Mouse (Mus musculus): ENCODE measurements around the gene Sgip1.

Sgip1 gene

GRCm38 (mm10) chr4:102981709-102982108 is 240.6 kb downstream of the Sgip1 start:
- no peak for DNase-seq (ENCODE audit: low read depth, low spot score)
- Histone ChIP-seq H3K27me3 (ENCODE audit: control insufficient read depth, insufficient read depth, low read length, poor library complexity, severe bottlenecking) (no peaks in the 10 kb centered on the region), H3K36me3 (ENCODE audit: control insufficient read depth, insufficient read depth, low read length, poor library complexity, severe bottlenecking) (no peaks in the 10 kb centered on the region)

DNA sequence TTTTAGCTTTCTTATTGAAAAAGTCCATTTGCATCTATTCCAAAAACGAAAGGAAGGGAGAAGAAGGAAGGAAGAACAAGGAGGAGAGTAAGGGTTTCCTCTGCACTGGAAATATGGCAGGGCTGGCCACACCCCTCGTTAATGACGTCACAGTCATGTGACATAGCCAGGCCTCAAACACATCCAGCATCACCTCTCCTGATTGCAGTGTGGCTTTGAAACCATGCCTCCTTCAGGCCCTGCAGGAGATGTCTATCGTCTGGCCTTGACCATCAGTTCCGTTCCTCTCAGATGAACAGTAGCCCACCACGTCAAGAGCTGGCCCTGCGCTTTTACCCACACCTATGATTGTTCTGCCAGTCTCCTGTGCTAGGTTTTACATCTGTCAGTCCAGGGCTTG is 245.1 kb downstream of the Sgip1 start:
- peak; percentile 29 for DNase-seq (ENCODE audit: low read depth, low spot score)
- H3K36me3 ChIP-seq (ENCODE audit: control insufficient read depth, insufficient read depth, low read length, poor library complexity, severe bottlenecking) = no peaks in the 10 kb centered on the region
- H3K27me3 ChIP-seq (ENCODE audit: control insufficient read depth, insufficient read depth, low read length, poor library complexity, severe bottlenecking) = no peaks in the 10 kb centered on the region

DNA sequence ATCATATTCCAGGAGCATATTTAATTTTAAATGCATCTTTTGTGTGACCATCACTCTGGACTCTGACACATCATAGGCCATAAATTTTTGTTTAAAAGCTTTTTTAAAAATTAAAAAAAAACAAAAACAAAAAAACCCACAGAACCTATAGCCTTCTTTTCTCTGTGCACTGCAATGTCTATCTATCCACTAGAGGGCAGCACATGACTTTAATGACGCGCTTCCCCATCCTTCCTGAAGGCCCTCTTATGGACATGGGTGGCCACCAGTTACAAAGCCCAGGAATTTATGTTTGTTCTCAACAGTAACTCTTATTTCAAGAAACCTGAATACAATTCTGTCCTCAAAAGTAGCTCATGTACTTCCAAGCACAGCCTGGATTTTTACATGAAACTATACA is 245.8 kb downstream of the Sgip1 start:
- Histone ChIP-seq H3K27me3 (ENCODE audit: control insufficient read depth, insufficient read depth, low read length, poor library complexity, severe bottlenecking) (no peaks in the 10 kb centered on the region), H3K36me3 (ENCODE audit: control insufficient read depth, insufficient read depth, low read length, poor library complexity, severe bottlenecking) (no peaks in the 10 kb centered on the region)
- peak; percentile 79 for DNase-seq (ENCODE audit: low read depth, low spot score)

DNA sequence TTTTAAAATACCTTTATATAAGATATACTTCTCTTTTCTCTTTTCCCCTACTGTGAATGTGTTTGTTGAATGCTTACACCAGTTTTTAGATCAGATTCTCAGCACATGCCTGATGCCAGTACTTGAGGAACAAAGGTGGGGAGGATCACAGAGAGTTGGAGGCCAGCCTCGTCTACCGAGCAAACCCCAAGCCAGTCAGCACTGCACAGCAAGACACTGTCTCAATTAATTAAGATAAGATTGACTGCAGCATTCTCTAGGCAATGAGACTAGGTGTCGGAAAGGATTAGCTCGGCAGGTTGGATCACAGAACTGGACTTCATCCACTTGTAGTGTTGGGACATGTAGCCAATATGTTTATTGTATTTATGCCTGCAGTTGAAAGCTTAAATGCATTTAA is 246.2 kb downstream of the Sgip1 start:
- no peak for DNase-seq (ENCODE audit: low read depth, low spot score)
- H3K27me3 ChIP-seq (ENCODE audit: control insufficient read depth, insufficient read depth, low read length, poor library complexity, severe bottlenecking) = no peaks in the 10 kb centered on the region
- no peaks in the 10 kb centered on the region for H3K36me3 ChIP-seq (ENCODE audit: control insufficient read depth, insufficient read depth, low read length, poor library complexity, severe bottlenecking)

- DNase-seq (ENCODE audit: low read depth, low spot score) = no peak
- Histone ChIP-seq H3K27me3 (ENCODE audit: control insufficient read depth, insufficient read depth, low read length, poor library complexity, severe bottlenecking) (no peaks in the 10 kb centered on the region), H3K36me3 (ENCODE audit: control insufficient read depth, insufficient read depth, low read length, poor library complexity, severe bottlenecking) (no peaks in the 10 kb centered on the region)
Measured at GRCm38 (mm10) chr4:102987756-102988155, 246.7 kb downstream of the Sgip1 start.

- Histone ChIP-seq H3K27me3 (ENCODE audit: control insufficient read depth, insufficient read depth, low read length, poor library complexity, severe bottlenecking) (no peaks in the 10 kb centered on the region; the same call in 1 of the 2 replicates), H3K36me3 (ENCODE audit: control insufficient read depth, insufficient read depth, low read length, poor library complexity, severe bottlenecking) (no peaks in the 10 kb centered on the region)
- DNase-seq (ENCODE audit: low read depth, low spot score) = no peak
Measured at GRCm38 (mm10) chr4:102988526-102988925, 247.4 kb downstream of the Sgip1 start.

- Histone ChIP-seq H3K36me3 (ENCODE audit: control insufficient read depth, insufficient read depth, low read length, poor library complexity, severe bottlenecking) (no peaks in the 10 kb centered on the region), H3K27me3 (ENCODE audit: control insufficient read depth, insufficient read depth, low read length, poor library complexity, severe bottlenecking) (no peaks in the 10 kb centered on the region; the same call in 1 of the 2 replicates)
- DNase-seq (ENCODE audit: low read depth, low spot score) = no peak
Measured at GRCm38 (mm10) chr4:102989391-102989790, 248.3 kb downstream of the Sgip1 start.

GRCm38 (mm10) chr4:102990016-102990415 is 248.9 kb downstream of the Sgip1 start:
- DNase-seq (ENCODE audit: low read depth, low spot score) = no peak
- H3K36me3 ChIP-seq (ENCODE audit: control insufficient read depth, insufficient read depth, low read length, poor library complexity, severe bottlenecking) = no peaks in the 10 kb centered on the region
- no peaks in the 10 kb centered on the region; the same call in 1 of the 2 replicates for H3K27me3 ChIP-seq (ENCODE audit: control insufficient read depth, insufficient read depth, low read length, poor library complexity, severe bottlenecking)

- Histone ChIP-seq H3K27me3 (ENCODE audit: control insufficient read depth, insufficient read depth, low read length, poor library complexity, severe bottlenecking) (no peaks in the 10 kb centered on the region; the same call in 1 of the 2 replicates), H3K36me3 (ENCODE audit: control insufficient read depth, insufficient read depth, low read length, poor library complexity, severe bottlenecking) (no peaks in the 10 kb centered on the region)
- no peak for DNase-seq (ENCODE audit: low read depth, low spot score)
Measured at GRCm38 (mm10) chr4:102990595-102991340, 249.7 kb downstream of the Sgip1 start.

DNA sequence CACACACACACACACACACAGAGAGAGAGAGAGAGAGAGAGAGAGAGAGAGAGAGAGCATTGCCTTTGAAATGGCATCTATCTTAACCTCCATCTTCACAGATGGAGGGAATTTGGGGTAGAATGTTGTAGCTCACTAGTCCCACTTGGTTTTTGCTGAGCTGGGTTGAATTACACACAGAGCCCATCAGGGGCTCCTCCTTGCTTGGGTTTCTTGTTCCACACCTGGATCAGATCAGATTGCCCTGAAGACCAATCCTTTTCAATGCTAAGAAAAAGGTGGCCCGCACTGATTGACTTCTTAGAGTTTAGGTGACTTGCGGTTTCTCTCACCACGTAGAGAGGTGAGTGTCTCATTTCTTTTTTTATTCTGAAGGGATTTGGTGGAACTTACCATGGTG is 250.6 kb downstream of the Sgip1 start:
- no peak for DNase-seq (ENCODE audit: low read depth, low spot score)
- Histone ChIP-seq H3K27me3 (ENCODE audit: control insufficient read depth, insufficient read depth, low read length, poor library complexity, severe bottlenecking) (no peaks in the 10 kb centered on the region; the same call in 1 of the 2 replicates), H3K36me3 (ENCODE audit: control insufficient read depth, insufficient read depth, low read length, poor library complexity, severe bottlenecking) (no peaks in the 10 kb centered on the region)

DNA sequence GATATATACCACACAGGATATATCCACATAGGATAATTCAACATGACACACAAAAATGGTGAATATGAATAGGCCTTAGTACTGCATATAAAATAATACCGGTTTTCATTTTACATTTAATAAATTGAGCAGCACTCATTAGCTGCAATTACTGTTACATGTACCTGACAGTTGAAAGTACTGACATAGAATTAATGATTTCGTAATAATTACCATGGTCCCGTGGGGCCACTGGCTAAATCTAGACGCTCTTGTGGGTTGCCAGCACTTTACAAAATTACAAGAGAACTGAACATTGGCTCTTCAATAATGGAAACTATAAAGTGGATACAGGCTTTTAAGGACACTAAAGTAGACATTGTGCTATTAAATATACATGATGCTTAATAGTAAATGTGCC is 263.6 kb downstream of the Sgip1 start:
- DNase-seq (ENCODE audit: low read depth, low spot score) = no peak
- H3K27me3 ChIP-seq (ENCODE audit: control insufficient read depth, insufficient read depth, low read length, poor library complexity, severe bottlenecking) = no peaks in the 10 kb centered on the region
- no peaks in the 10 kb centered on the region for H3K36me3 ChIP-seq (ENCODE audit: control insufficient read depth, insufficient read depth, low read length, poor library complexity, severe bottlenecking)

DNA sequence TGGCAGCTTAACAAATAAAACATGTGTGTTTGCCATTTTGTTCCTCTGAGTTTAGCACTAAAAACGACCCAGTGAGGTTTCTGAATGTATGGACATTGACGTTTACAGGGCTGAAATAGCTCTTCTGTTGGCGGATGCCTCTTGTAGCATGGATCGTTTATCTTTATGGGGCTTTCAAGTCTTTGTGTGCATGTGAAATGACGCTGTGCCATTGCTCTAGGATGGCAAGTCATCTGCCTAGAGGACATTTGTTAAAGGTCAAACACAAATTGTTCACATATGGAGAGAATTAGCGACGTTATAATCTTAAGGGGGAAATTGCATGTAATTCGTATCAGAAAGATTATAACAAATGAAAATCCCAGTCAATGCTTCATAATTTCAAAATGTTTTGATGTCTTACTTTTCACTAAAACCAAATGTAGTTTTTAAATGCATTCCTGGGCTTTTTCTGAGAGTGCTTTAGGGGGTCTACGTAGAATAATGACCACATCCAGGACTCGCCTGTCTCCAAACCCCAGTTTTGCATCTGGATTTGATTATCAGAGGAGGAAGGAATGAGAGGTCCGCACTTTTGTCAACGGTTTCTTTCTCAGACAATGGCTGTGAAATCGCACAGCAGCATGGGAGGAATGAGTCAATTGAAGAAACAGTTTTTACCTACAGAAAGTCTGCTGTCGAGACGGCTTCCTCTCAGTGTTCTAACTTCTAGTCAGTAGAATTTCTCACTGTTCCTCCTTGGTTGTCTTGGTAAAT is 264.3 kb downstream of the Sgip1 start:
- no peaks in the 10 kb centered on the region for H3K36me3 ChIP-seq (ENCODE audit: control insufficient read depth, insufficient read depth, low read length, poor library complexity, severe bottlenecking)
- no peaks in the 10 kb centered on the region for H3K27me3 ChIP-seq (ENCODE audit: control insufficient read depth, insufficient read depth, low read length, poor library complexity, severe bottlenecking)
- DNase-seq (ENCODE audit: low read depth, low spot score) = no peak

DNA sequence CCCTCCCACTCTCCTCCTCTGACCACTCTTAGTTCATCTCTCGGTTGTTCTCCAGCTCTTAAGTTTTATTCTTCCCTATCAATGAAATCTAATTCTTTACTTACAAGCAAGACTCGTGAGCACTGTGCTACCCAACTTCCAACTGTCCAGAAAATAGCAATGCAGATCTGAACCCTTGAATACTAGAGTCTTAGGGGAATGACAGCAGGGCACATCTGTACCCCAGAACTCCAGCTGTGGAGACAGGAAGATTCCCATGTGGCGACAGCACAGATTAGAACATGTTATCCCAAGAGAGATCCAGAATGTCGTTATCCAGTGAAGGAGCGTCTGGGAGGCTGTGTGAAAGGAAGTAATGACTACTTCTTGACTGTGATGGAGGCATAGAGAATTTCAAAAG is 265.2 kb downstream of the Sgip1 start:
- H3K36me3 ChIP-seq (ENCODE audit: control insufficient read depth, insufficient read depth, low read length, poor library complexity, severe bottlenecking) = no peaks in the 10 kb centered on the region
- DNase-seq (ENCODE audit: low read depth, low spot score) = no peak
- no peaks in the 10 kb centered on the region for H3K27me3 ChIP-seq (ENCODE audit: control insufficient read depth, insufficient read depth, low read length, poor library complexity, severe bottlenecking)

DNA sequence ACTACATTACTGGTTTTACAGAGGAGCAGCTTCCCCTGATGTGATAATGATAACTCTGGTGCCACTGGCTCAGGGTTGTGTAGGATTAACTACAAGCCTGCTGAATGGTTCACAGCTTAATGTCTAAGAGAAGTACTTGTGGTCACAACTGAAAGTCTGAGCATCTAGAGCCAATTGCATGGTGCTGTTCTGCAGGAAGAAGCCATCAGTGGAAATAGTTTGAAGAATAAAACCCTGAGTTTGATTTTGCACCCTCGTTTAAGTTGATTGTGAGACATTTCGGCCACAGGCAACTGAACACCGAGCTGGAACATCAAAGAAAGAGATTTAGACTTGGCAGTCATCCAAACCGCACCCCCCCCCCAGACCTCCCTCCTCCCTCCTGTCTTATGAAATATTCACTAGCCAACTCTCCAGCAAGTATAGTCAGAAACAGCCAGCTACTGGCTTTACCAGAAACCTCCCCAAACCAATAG is 265.9 kb downstream of the Sgip1 start:
- DNase-seq (ENCODE audit: low read depth, low spot score) = no peak
- H3K27me3 ChIP-seq (ENCODE audit: control insufficient read depth, insufficient read depth, low read length, poor library complexity, severe bottlenecking) = no peaks in the 10 kb centered on the region
- no peaks in the 10 kb centered on the region for H3K36me3 ChIP-seq (ENCODE audit: control insufficient read depth, insufficient read depth, low read length, poor library complexity, severe bottlenecking)

- Histone ChIP-seq H3K27me3 (ENCODE audit: control insufficient read depth, insufficient read depth, low read length, poor library complexity, severe bottlenecking) (no peaks in the 10 kb centered on the region), H3K36me3 (ENCODE audit: control insufficient read depth, insufficient read depth, low read length, poor library complexity, severe bottlenecking) (no peaks in the 10 kb centered on the region)
- no peak for DNase-seq (ENCODE audit: low read depth, low spot score)
Measured at GRCm38 (mm10) chr4:103010734-103011133, 269.6 kb downstream of the Sgip1 start.
